Mouse (Mus musculus) G1E (cell line): ENCODE measurements at regions not wholly inside any gene's neighbourhood (a gene's known extent, or its start where the extent isn't known, plus 50 kb on each side); places are given as distances from the start of the nearest gene placed in this dataset.

ENCODE experiments used
- ATAC-seq: 2 replicates; pipeline ENCODE4 v1.8.0; 2016; ENCODE audit warnings: mild to moderate bottlenecking; ENCODE audit not compliant: insufficient number of reproducible peaks, poor library complexity, low FRiP score, severe bottlenecking; ENCODE audit errors: extremely low read depth
- DNase-seq: peaks from one replicate; pipeline ENCODE4 v3.0.0; 2012; ENCODE audit warnings: low spot score
- H3K27me3 ChIP-seq: 2 replicates; pipeline ENCODE4 v1.6.1; 2012; ENCODE audit warnings: mild to moderate bottlenecking, low read length, inconsistent platforms; ENCODE audit not compliant: insufficient read depth
- H3K36me3 ChIP-seq: replicated peaks from 2 replicates; pipeline ENCODE3; 2012; ENCODE audit warnings: mild to moderate bottlenecking, inconsistent platforms
- H3K4me1 ChIP-seq: 2 replicates; pipeline ENCODE4 v1.6.1; 2012; ENCODE audit warnings: low read depth, low read length, inconsistent platforms, mixed read lengths; ENCODE audit not compliant: insufficient read depth
- H3K4me3 ChIP-seq: 2 replicates; pipeline ENCODE4 v1.5.1; 2012; ENCODE audit warnings: low read depth, mild to moderate bottlenecking, inconsistent platforms, low read length, moderate library complexity, mixed read lengths
- H3K9me3 ChIP-seq: replicated peaks from 2 replicates; pipeline ENCODE4 v1.6.1; 2012; ENCODE audit warnings: inconsistent platforms
- CTCF ChIP-seq: IDR thresholded peaks from 2 replicates; pipeline ENCODE4 v1.5.1; 2012; ENCODE audit warnings: low read depth, low read length, inconsistent platforms, mixed read lengths
- GATA1 ChIP-seq: IDR thresholded peaks from 2 replicates; pipeline ENCODE4 v1.6.1; 2012; ENCODE audit warnings: borderline replicate concordance, low read length, inconsistent platforms, mixed read lengths
- GATA2 ChIP-seq: IDR thresholded peaks from 2 replicates; pipeline ENCODE4 v1.6.1; 2012; ENCODE audit warnings: low read depth, low read length, inconsistent platforms, borderline replicate concordance
- POLR2AphosphoS5 ChIP-seq: IDR thresholded peaks from 2 replicates; pipeline ENCODE4 v1.6.1; 2012; ENCODE audit warnings: low read depth, low read length, inconsistent platforms; ENCODE audit not compliant: insufficient replicate concordance
- TAL1 ChIP-seq: conservative IDR thresholded peaks from 2 replicates; pipeline ENCODE4 v1.6.1; 2012; ENCODE audit warnings: low read depth, low read length, inconsistent platforms, mixed read lengths

GRCm38 (mm10) chr9:47372296-47372695 lies 157.7 kb upstream of the Cadm1 start:
- DNase-seq (no peak), ATAC-seq (no peak)
- Histone ChIP-seq H3K27me3 (peaks cover 3% of the 10 kb centered on the region; the same call in 1 of the 2 replicates), H3K4me3 (no peak overlapping the region), H3K9me3 (peaks cover 45% of the 10 kb centered on the region), H3K4me1 (no peaks in the 10 kb centered on the region), H3K36me3 (no peaks in the 10 kb centered on the region)
- no peak for TF ChIP-seq GATA1
- TF ChIP-seq GATA2 = no peak
- no peak for TF ChIP-seq TAL1
- TF ChIP-seq POLR2AphosphoS5 = no peak
- no peak for TF ChIP-seq CTCF

DNA sequence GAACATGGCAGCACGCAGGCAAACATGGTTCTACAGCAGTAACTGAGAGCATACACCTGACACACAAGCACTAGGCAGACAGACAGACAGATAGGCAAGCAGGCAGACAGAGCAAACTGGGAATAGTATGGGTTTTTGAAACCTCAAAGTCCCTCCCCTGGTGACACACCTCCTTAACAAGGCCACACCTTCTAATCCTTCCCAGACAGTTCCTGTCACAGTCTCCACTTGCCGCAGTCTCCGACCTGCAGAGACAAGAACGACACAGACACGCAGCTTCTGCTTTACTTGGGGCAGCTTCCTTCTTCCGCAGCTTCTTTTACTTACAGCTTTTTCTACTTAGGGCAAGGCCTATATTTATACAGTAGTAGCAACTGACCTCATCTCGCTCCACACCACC lies 155.9 kb upstream of the Cadm1 start:
- H3K4me1 ChIP-seq = no peaks in the 10 kb centered on the region
- DNase-seq = no peak
- H3K27me3 ChIP-seq = no peaks in the 10 kb centered on the region
- H3K36me3 ChIP-seq = no peaks in the 10 kb centered on the region
- peaks cover 47% of the 10 kb centered on the region for H3K9me3 ChIP-seq
- no peak for TF ChIP-seq TAL1
- TF ChIP-seq GATA1 = no peak
- TF ChIP-seq CTCF = no peak
- no peak for TF ChIP-seq GATA2
- no peak for TF ChIP-seq POLR2AphosphoS5
- H3K4me3 ChIP-seq = no peak overlapping the region
- ATAC-seq = no peak

- TF ChIP-seq GATA1 (no peak), CTCF (no peak), POLR2AphosphoS5 (no peak), GATA2 (no peak), TAL1 (no peak)
- H3K27me3 ChIP-seq = no peaks in the 10 kb centered on the region
- H3K9me3 ChIP-seq = peaks cover 62% of the 10 kb centered on the region
- H3K4me1 ChIP-seq = no peaks in the 10 kb centered on the region
- no peak overlapping the region for H3K4me3 ChIP-seq
- no peak for DNase-seq
- no peaks in the 10 kb centered on the region for H3K36me3 ChIP-seq
- no peak for ATAC-seq
Measured at GRCm38 (mm10) chr9:47376645-47377044, 153.3 kb upstream of the Cadm1 start.

DNA sequence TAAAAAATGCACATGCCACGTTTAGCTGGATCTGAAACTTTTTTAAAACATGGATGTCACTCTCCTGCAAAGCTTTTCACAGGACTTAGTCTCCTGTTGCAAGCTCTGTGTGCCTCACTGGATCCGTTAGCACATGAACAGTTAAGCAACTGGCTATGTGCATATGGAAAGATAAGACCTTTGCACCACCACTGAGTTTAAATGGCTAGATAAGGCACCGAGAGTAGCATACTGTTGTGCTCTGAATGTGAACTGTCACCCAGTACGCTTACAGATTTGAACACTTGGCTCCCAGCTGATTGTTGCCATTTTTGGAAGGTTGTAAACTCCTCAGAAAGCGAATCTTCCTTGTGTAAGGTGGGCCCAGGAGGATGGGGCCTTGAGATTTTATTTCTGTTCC lies 151.4 kb upstream of the Cadm1 start:
- Histone ChIP-seq H3K9me3 (peaks cover 51% of the 10 kb centered on the region), H3K4me1 (no peaks in the 10 kb centered on the region), H3K27me3 (no peaks in the 10 kb centered on the region), H3K36me3 (no peaks in the 10 kb centered on the region), H3K4me3 (no peak overlapping the region)
- ATAC-seq (no peak), DNase-seq (no peak)
- TF ChIP-seq GATA2 (no peak), POLR2AphosphoS5 (no peak), CTCF (no peak), GATA1 (no peak), TAL1 (no peak)

DNA sequence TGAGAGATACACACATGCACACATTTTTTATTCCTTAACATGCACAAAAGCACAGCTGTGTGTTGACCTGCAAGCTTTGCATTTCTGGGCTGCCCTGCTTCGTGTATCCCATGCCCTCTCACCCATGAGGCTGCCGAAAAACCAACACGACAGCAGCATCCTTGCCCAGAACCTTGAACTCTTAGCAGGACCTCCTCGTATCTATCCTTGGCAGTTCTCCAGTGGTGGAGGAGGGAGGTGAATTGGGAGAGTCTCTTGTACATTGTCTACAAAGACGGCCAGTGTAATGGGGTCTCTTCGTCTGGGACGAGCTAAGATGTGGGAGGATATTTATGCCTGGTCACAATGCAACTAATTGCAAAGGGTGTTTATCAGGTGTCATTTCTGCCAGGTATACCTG lies 149.6 kb upstream of the Cadm1 start:
- Histone ChIP-seq H3K36me3 (no peaks in the 10 kb centered on the region), H3K27me3 (no peaks in the 10 kb centered on the region), H3K4me3 (no peak overlapping the region), H3K4me1 (no peaks in the 10 kb centered on the region), H3K9me3 (peaks cover 47% of the 10 kb centered on the region)
- TF ChIP-seq GATA2 (no peak), CTCF (no peak), GATA1 (no peak), TAL1 (no peak), POLR2AphosphoS5 (no peak)
- DNase-seq = no peak
- ATAC-seq = no peak

DNA sequence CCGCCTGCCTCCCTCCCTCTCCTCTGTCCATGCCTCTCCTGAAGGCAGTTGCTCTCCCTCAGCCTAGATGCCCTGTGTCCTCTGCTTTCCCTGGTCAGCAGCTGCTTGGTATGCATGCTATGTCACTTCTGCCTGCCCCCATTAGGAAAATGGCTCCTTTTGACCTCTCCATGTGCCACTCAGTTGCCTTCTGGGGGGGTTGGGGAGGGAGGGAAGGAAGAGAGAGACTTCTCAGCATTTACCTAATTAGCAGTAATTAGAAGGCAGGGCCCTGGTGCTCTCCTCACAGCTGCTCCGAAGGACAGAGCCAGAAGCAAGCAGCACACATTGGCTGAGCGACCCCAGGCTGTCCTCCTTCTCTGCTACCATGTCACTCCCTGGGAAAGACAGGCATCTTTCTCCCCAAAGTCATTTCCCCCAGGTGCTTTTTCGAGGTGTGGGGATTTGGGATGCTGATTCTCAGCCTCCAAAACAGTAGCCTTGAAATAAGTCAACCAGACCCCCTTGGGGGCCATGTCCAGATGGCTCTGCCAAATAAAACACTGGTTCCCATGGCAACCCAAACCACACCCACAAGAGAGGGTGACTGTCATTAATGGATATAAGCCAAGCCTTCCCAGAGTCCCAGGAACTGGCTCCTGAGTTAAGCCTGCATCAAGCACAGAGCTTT lies 145.7 kb upstream of the Cadm1 start:
- H3K9me3 ChIP-seq = peaks cover 52% of the 10 kb centered on the region
- no peaks in the 10 kb centered on the region for H3K4me1 ChIP-seq
- H3K27me3 ChIP-seq = no peaks in the 10 kb centered on the region; the same call in 1 of the 2 replicates
- no peak for ATAC-seq
- TF ChIP-seq TAL1 = no peak
- no peak for TF ChIP-seq POLR2AphosphoS5
- TF ChIP-seq GATA2 = no peak
- no peak for TF ChIP-seq GATA1
- TF ChIP-seq CTCF = no peak
- 0 out of 2 replicates have a peak overlapping the region, but pooled peaks have one; percentile 8 for H3K4me3 ChIP-seq
- DNase-seq = no peak
- H3K36me3 ChIP-seq = no peaks in the 10 kb centered on the region
